Mouse (Mus musculus) urinary bladder, postnatal 25 days (tissue): ENCODE results near the gene Mus81.

Source experiments
- DNase-seq: peaks from one replicate; pipeline ENCODE4 v3.0.0; 2022; ENCODE audit warnings: low spot score

Mus81 gene

GRCm38 (mm10) chr19:5471846-5472245 is 16.4 kb downstream of the Mus81 start:
- DNase-seq = no peak

- DNase-seq = no peak
These were observed 19.8 kb downstream of the Mus81 start, which contains the start of gene Ctsw for GRCm38 (mm10) chr19:5468374-5468773. Gene Ctsw, minus strand, starts transcription at chr19:5468507.

- DNase-seq = no peak
These were observed 21.2 kb downstream of the Mus81 start for GRCm38 (mm10) chr19:5466916-5467500.

GRCm38 (mm10) chr19:5465037-5465436 is 23.2 kb downstream of the Mus81 start:
- no peak for DNase-seq

GRCm38 (mm10) chr19:5463791-5464562 is 24.2 kb downstream of the Mus81 start:
- no peak for DNase-seq

- DNase-seq = no peak
These were observed 25.0 kb downstream of the Mus81 start for GRCm38 (mm10) chr19:5463212-5463611.

GRCm38 (mm10) chr19:5461411-5461810 is 26.8 kb downstream of the Mus81 start:
- DNase-seq = no peak

- DNase-seq = peak; percentile 85
These were observed 27.7 kb downstream of the Mus81 start, which contains the start of gene Fibp for GRCm38 (mm10) chr19:5460465-5460911. Gene Fibp, plus strand, starts transcription at chr19:5460615.

- no peak for DNase-seq
These were observed 28.3 kb downstream of the Mus81 start for GRCm38 (mm10) chr19:5459896-5460295.

- DNase-seq = no peak
These were observed 29.2 kb downstream of the Mus81 start for GRCm38 (mm10) chr19:5459019-5459418.

GRCm38 (mm10) chr19:5457746-5458442 is 30.3 kb downstream of the Mus81 start, which contains the start of gene Ccdc85b:
Gene Ccdc85b, minus strand, starts transcription at chr19:5457894.
- DNase-seq = no peak

GRCm38 (mm10) chr19:5456922-5457745 is 31.1 kb downstream of the Mus81 start:
- DNase-seq = peak; percentile 94

- no peak for DNase-seq
These were observed 31.8 kb downstream of the Mus81 start for GRCm38 (mm10) chr19:5456241-5456921.

- no peak for DNase-seq
These were observed 32.6 kb downstream of the Mus81 start for GRCm38 (mm10) chr19:5455568-5455967.

GRCm38 (mm10) chr19:5455037-5455436 is 33.2 kb downstream of the Mus81 start:
- no peak for DNase-seq

- DNase-seq = no peak
These were observed 36.4 kb downstream of the Mus81 start for GRCm38 (mm10) chr19:5451766-5452165.

GRCm38 (mm10) chr19:5449673-5450072 is 38.5 kb downstream of the Mus81 start:
- DNase-seq = no peak

GRCm38 (mm10) chr19:5448354-5449150 is 39.6 kb downstream of the Mus81 start:
- DNase-seq = no peak

GRCm38 (mm10) chr19:5447515-5448353 is 40.5 kb downstream of the Mus81 start, which contains the start of gene Fosl1:
Gene Fosl1, plus strand, starts transcription at chr19:5447547.
- DNase-seq = peak; percentile 76
